Mouse (Mus musculus): ENCODE measurements around the gene Rasa2.
"Not testable (repeated sequence)": the region's sequence is repeated elsewhere in the genome, so short reads cannot be mapped to it uniquely, and the experiment has no call there.

Rasa2 gene

GRCm38 (mm10) chr9:96631389-96632072 lies at the start of gene Rasa2:
Gene Rasa2 (minus strand): TSS chr9:96631617.
- DNase-seq (ENCODE audit: low spot score) = peak; percentile 77

GRCm38 (mm10) chr9:96678611-96679010 lies 47.2 kb upstream of the Rasa2 start:
- no peak for DNase-seq (ENCODE audit: low spot score)

- not testable (repeated sequence) for DNase-seq (ENCODE audit: low spot score)
Observed at GRCm38 (mm10) chr9:96677711-96678110, 46.3 kb upstream of the Rasa2 start.

DNA sequence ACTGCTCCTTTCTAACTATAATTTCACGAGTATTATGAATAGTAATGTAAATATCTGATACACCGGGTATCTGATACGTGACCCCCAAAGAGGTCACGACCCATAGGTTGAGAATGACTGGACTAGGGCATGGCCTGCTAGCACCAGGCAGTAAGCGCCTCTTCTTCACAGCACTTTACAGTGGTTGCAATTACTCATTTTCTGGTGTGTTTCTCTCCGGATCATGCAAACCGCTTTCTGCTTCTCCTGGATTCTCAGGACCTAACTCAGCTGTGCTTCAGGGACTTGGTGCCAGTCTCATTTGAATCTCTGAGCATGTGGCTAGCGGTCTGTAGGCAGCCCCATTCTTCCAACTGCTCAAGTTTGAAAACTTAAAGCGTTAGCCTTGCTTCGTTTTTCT lies 45.3 kb upstream of the Rasa2 start:
- DNase-seq (ENCODE audit: low spot score) = no peak

DNA sequence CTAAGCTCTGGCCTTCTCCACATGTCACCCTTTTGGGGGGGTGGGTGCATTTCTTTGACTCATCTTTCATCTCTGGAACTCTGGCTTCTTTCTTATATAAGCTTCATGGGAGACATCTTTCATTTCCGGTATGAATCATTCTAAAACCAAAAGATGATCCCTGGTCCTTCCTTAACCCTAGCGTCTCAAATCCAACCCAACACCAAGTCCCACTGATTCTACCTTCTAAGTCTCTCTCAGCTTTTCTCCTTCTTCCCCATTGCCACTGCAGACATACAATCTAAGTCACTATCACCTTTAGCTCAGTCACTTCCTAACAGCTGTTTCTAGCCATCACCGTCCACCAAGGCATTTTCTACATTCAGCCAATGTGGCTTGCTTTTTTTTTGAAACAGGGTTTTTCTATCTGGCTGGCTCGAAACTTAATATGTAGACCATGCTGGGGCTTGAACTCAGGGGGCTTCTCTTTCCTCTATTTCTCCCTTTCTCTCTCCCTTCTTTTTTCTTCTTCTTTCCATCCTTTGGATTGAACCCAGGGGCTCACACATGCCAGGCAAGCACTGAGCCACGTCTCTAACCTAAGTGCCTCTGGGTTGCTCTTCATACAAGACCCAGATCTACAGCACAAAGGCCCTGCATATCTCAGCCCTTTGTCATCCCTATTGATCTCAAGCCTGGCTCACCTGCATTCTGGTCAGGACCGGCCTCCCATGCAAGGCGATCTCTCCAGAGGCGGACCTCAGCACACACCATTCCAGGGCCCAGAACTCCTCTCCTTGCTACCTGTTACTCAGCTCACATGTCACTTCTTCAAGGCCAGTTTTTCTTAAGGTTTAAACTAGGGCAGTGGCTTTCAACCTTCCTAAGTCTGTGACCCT lies 44.6 kb upstream of the Rasa2 start:
- no peak for DNase-seq (ENCODE audit: low spot score)

GRCm38 (mm10) chr9:96675071-96675762 lies 43.8 kb upstream of the Rasa2 start:
- DNase-seq (ENCODE audit: low spot score) = peak; percentile 78

GRCm38 (mm10) chr9:96674301-96674700 lies 42.9 kb upstream of the Rasa2 start:
- DNase-seq (ENCODE audit: low spot score) = no peak

- no peak for DNase-seq (ENCODE audit: low spot score)
Observed at GRCm38 (mm10) chr9:96672466-96672865, 41.0 kb upstream of the Rasa2 start.

DNA sequence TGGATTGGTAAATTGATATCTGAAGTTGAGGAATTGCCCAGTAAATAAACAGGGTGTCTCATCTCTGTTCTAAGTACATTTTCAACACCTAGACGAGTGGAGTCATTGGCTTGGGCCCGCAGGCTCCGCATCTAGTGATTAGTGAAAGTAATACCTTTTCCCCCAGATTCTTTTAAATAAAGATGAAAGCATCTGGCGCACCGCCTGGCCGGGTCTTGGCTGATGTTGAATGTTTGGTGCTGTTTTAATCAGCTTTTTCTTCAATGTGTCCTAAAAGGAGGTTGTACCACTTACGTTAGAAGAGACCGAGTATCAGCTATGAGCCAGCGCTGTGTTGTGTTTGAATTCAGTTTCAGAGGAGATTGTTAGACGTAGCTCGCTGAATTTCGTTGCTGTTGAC lies 39.8 kb upstream of the Rasa2 start:
- DNase-seq (ENCODE audit: low spot score) = no peak

DNA sequence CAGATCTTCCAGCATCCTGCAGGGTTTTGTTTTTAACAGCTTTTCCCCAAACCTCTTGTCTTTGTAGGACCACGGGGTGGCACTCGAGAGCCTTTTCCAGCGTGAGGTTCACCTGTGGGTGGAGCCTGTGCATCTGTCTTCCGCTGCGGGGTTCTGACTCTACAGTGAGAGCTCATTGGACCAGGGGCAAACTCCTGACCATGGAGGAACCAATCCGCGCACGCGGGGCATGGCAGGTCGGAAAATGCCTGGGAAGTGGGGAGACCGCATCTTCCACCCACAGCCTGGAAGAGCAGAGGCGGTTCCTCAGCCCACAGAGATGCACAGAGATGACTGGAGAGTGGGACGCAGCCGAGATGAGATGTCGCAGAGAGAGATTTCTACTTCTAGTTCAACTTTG lies 38.5 kb upstream of the Rasa2 start:
- DNase-seq (ENCODE audit: low spot score) = peak; percentile 86

DNA sequence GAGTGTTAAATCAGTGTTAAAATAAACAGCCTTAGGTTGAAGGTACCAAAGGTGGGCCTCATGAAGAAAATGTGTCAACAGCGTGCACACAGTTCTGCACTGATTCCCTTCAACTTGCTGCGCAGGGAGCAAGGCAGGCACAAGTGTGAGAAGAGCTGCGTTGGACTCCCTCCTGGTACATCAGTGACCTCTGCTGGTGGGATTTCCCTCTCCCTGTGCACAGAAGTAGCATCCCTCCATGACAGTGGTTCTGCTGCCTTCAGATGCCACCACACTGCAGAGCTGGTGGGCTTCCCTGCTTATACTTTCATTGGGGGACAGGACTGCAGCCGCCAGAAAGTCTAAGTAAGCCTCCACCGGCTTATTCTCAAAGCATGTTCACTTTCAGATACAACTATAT lies 37.2 kb upstream of the Rasa2 start:
- peak; percentile 71 for DNase-seq (ENCODE audit: low spot score)

- peak; percentile 54 for DNase-seq (ENCODE audit: low spot score)
Observed at GRCm38 (mm10) chr9:96660510-96661244, 29.3 kb upstream of the Rasa2 start.

GRCm38 (mm10) chr9:96659801-96660200 lies 28.4 kb upstream of the Rasa2 start:
- DNase-seq (ENCODE audit: low spot score) = no peak

DNA sequence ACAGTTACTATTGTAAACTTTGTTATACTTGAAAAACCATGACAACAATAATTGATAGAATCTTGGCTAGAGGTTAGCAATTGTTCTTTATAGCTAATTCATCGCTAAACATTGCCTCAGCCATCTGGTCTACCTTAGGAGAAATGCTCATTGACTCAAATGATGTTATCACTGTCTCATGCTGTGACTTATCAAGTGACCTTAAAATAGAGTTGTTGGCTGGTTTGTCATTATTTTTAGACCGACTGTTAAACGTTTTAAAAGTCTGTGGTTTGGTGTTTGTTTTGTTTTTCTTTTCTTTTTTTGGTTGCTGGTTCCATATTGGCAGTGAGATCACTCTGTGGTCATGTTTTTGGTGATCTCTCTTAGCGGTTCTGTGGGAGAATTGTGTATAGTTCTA lies 22.1 kb upstream of the Rasa2 start:
- no peak for DNase-seq (ENCODE audit: low spot score)

- peak; percentile 52 for DNase-seq (ENCODE audit: low spot score)
Observed at GRCm38 (mm10) chr9:96652763-96653162, 21.3 kb upstream of the Rasa2 start.

DNA sequence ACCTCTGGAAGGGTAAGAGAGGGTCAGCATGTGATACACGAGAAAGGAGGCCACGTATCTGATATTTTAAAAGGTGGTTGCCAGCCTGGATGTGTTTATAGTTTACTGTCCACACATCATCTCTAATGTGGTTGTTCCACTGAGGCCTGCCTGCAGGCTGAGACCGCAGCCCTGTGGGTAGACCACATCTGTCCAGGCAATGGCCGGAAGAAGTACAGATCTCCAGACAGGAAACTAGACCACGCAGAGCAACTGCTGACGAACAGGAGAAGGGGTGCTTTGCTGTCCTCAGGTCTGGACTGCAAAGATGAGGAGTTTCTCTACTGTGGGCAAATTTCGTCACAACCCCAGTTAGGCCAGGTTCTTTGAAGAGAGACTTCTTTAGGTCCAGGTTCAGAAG lies 19.4 kb upstream of the Rasa2 start:
- DNase-seq (ENCODE audit: low spot score) = no peak

DNA sequence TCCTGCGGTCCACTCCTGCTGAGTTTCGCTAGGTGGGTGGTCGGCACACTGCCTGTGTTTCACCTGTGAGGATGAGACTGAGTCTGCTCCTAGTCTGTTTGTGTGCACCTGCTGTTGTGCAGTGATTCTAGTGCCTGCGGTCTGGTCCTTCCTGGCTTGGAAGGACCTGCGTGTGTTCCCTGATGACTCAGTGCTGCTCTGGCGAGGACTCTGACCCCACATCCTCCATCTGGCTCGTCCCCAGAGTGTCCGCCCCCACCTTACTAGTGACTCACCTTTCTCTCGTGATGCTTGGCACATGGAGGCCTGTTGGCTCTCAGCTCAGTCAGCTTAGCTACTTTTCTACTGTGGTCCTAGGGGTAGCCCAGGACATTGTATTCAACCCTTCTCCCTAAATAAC lies 18.5 kb upstream of the Rasa2 start:
- DNase-seq (ENCODE audit: low spot score) = no peak

DNA sequence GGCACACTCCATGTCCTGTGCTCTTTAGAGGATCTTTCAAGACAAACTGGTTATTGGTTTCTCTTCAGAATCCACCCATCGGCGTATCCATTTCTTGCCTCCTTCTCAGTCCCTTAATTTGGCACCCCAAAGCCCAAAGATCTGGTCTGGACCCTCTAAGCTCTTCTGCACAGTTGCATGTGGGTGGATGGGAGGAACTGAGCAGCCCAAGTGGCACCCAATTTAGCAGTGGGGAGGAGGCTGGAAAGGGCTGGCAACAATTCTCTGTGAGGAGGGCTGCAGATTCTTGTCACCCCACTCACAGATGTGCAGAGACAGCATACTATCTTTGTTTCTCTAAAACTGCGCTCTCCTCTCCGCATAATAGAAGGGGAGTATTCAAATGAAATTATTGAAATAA lies 17.9 kb upstream of the Rasa2 start:
- no peak for DNase-seq (ENCODE audit: low spot score)

DNA sequence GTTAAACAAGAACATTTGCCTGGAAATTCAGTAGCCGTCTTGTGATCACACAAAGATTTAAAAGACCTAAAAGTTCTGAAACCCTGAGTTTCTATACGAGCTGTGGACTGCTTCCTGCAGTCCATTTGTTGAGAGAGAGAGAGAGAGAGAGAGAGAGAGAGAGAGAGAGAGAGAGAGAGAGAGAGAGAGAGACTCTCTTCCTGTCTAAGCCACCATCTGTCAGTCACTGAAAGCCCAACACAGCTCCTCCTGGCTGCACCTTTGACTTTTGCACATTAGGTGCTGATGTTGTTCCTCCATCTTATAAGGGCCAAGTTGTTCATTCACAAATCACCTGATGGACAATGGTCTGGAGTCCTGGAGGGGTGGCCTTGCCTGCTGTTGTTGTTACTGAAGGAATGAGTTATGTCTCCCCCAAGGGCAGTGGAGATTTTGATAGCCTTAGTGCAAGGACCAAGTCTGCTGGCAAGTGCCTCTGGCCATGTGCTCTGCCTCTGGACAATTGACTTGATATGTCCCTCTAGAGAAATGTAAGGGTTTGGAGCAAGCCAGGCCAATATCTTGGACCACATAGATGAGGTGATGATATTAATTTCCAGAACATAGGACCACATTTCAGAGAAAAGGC lies 15.4 kb upstream of the Rasa2 start:
- DNase-seq (ENCODE audit: low spot score) = no peak

DNA sequence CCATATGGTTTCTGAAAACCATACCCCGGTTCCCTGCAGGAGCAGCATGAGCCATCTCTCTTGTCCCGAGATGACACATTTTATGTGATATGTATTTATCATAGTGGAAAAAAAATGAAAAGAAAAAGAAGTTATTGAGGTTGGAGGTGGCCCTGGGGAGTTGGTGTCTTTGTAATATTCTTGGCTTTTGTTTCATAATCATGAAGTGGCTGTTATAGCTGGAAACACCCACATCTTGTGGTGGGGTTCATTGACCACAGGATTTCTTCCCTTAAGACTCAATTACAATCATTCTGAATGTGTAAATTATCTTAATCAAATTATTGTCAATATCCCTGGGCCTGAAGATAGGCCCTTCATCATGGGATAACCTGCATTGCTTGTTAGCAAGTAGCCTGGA lies 13.4 kb upstream of the Rasa2 start:
- DNase-seq (ENCODE audit: low spot score) = no peak

- not testable (repeated sequence) for DNase-seq (ENCODE audit: low spot score)
Observed at GRCm38 (mm10) chr9:96644002-96644401, 12.6 kb upstream of the Rasa2 start.

DNA sequence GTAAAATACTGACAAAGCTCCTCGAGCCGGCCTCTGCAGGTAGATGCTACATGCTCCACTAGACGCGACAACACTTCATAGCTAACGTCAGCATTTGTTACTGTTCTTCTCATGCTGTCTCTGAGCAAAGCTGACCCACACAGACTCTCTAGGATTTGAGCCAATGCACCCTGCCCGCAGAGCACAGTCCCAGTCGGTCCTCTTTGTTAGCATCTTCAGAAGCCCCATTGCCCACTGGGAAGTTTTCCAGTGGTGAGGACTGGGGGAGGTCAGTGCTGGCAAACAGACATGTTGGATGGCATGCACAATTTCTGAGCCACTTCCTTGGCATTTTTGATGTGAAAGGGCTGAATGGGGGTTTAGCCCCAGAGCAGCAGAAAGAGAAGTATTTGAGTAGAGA lies 8.0 kb upstream of the Rasa2 start:
- peak; percentile 67 for DNase-seq (ENCODE audit: low spot score)
